Mouse (Mus musculus) cerebellum, adult 11-12 months (tissue): ENCODE results near the gene Vars2.

Source experiments
- DNase-seq: peaks from one replicate; pipeline ENCODE4 v3.0.0; 2022

The Vars2 gene

GRCm38 (mm10) chr17:35667334-35668065 lies at the start of gene Vars2:
TSS of gene Vars2 (minus strand) at chr17:35667592.
- DNase-seq = peak; percentile 97

- no peak for DNase-seq
These were observed 49.7 kb upstream of the Vars2 start for GRCm38 (mm10) chr17:35717080-35717479.

DNA sequence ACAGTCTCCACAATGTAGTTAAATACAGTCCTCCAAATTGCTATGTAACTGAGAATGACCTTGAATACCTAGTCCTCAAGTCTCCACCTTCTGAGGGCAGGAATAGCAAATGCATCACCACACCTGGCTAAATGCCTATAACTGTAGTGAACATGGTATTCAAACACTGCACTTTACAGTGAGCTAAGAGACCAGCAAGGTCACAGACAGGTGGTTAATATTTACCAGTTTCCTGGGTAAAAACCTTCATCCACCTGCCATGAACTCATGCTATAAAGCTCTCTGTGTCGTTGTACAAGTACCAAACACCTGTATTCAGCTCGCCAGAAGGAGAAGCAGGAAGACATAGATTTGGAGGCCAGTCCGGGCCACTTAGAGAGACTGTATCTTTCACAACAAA lies 48.7 kb upstream of the Vars2 start:
- DNase-seq = no peak

GRCm38 (mm10) chr17:35710705-35711347 lies 43.4 kb upstream of the Vars2 start:
- DNase-seq = no peak

GRCm38 (mm10) chr17:35708611-35709010 lies 41.2 kb upstream of the Vars2 start:
- DNase-seq = no peak

DNA sequence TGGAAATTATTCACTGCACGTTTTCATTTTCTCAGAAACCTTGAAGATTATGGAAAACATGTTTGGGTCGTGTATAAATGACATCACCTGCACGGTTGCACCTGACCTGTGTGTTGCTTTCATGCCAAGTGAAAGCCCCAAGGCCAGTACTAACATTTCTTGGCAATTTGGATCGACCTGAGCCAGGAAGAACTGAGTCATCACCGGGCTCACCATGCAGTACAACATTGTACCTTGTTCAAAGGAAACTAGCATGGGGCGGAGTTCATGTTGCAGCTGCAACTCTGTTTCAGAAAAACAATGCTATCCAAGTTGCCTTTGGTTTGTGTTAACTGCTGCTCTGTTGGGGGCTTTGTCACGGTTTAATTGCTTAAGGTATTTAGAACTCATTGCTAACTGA lies 40.5 kb upstream of the Vars2 start:
- DNase-seq = no peak

DNA sequence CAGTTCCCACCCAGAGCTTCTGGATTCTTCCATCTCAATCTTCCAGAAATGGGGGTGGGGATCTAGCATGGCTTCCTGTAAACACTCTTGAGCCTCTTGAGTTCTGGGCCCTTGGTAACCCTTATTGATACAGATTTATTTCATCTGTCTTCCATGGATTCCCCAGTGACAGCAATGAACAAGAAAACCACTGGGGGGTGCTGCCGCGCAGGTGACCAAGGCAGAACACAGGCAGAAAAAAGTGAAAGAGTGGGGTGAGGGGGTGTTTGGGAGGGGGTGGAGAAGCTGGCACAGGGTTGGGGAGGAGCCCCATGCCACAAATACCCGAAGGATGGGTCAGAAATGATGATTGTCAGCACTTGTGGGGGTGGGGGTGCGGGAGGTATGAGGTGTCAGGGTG lies 38.4 kb upstream of the Vars2 start:
- no peak for DNase-seq

DNA sequence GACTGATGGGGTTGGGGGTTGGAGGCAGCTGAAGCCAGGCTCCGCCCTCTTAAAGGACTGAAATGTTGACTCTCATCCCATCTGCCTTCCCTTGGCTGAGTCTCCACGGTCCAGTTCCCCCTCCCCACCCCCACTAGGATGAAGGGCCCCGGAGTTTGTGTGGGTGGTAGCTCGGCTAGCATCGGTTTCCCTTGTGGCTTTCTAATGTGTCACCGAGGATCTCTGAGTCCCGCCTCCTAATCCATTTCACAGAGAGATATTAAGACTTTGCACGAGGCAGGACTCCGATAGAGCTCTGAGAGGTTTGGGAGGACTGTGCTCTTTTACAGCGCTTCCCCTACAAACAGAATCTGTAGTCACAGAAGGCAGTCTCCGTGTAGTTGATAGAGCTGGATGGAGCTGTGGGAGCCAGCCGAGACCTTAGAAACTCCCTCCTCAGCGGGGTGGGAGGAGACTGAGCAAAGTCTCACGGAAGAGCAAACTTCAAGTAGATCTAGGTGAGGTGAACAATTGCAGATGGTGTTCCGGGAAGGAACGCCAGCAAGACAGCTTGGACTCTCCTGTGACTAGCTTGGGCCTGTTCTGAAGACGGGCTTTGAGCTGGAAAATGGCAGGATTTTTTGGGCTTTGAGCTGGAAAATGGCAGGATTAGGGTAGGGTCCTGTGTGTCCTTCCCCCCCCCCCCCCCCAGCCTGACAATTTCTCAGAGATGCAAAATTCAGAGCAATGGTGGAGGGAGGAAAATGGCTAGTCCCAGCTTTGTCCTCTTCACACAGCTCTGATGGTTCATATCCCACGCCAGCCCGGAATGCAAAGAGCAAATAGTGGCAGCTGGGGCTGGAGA lies 37.5 kb upstream of the Vars2 start, which contains the start of gene Ddr1:
Ddr1 (minus strand) TSS at position 1 of the 844 bp plus-strand sequence.
- DNase-seq = no peak

GRCm38 (mm10) chr17:35703751-35704271 lies 36.4 kb upstream of the Vars2 start:
- DNase-seq = peak; percentile 58

DNA sequence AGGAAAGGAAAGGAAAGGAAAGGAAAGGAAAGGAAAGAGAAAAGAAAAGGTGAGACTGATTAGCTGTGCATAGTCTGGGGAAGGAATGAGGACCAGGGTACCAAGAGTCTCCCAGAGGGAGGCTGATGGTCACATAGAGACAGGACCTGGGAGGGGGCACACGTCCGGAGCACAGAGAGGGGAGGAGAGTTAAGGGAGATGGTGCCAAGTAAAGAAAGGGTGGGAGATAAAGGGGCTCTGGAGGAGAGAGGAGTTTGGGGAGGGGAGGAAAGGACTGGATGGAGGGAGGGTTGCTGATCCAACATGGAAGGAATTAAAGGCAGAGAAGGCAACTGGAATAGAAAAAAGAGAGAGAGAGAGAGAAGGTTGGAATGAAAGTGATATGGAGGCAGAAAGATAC lies 35.7 kb upstream of the Vars2 start:
- DNase-seq = no peak

GRCm38 (mm10) chr17:35702605-35703004 lies 35.2 kb upstream of the Vars2 start:
- no peak for DNase-seq

- DNase-seq = peak; percentile 78
These were observed 34.6 kb upstream of the Vars2 start for GRCm38 (mm10) chr17:35701978-35702461.

GRCm38 (mm10) chr17:35701203-35701977 lies 34.0 kb upstream of the Vars2 start:
- DNase-seq = peak; percentile 70

GRCm38 (mm10) chr17:35700371-35700961 lies 33.1 kb upstream of the Vars2 start:
- DNase-seq = peak; percentile 90

DNA sequence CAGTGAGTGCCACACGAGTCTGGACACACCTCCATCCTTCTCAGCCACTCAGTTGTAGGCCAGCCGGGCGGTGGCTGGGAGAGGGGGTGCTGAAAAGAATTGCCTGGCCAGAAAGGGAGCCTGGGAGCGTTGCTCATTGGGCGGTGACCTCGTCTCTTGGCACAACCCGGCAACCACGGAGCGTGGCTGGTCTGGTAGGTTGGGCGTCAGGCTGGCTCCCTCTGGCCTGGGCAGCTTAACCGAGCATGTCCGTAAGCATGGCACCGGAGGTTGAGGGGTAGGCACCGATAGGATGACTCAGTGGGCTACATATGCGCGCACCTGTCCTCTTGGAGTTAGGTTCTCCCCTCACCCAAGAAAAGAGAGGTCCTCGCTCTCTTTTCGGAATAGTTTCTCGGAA lies 32.5 kb upstream of the Vars2 start:
- DNase-seq = peak; percentile 92

DNA sequence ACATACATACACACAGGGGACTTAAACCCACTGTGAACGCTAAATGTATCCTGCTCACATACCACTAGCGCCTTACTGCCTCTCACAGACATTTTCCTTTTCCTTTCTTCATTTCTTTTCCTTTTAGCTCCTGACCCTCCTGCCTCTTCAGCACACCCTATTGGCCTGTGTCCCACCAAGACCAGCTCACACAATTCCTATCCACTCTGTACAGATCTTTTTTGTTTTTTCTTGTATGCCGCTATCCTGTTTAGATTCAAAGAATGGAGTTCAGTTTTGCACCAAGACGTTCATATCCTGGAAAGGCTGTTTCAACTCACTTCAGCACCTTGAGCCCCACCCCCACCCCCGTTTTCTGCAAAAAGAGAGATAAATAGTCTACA lies 31.1 kb upstream of the Vars2 start:
- no peak for DNase-seq

GRCm38 (mm10) chr17:35697759-35698500 lies 30.5 kb upstream of the Vars2 start:
- peak; percentile 73 for DNase-seq

DNA sequence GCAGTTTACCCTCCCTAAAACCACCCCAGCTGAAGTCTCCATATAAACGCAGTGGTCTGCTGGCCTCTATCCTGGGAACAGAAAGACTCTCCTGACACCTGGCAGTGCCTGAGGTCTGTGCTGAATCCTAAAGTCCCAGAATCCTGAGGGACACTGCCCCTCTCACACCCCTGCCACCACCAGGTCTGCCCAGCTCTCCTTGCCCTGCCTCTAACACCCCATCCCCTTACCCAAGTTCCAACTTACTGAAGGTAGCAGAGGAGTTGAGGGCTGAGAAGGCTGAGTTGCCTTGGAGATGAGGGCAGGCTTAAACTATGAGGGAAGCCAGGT lies 30.0 kb upstream of the Vars2 start:
- DNase-seq = no peak

- DNase-seq = no peak
These were observed 29.3 kb upstream of the Vars2 start for GRCm38 (mm10) chr17:35696691-35697090.

- DNase-seq = no peak
These were observed 27.9 kb upstream of the Vars2 start for GRCm38 (mm10) chr17:35695289-35695688.

- no peak for DNase-seq
These were observed 26.5 kb upstream of the Vars2 start for GRCm38 (mm10) chr17:35693906-35694305.
